Mouse (Mus musculus): ENCODE data around the gene B3gnt2. TPM values are rescaled to one million over a fixed set of nuclear protein-coding genes. Genes with fewer than 3 reads are reported as not detected.

Gene B3gnt2
- total RNA-seq, 4 experiments from 2014 or later = 55.0 to 101 (median 68.4) TPM

DNA sequence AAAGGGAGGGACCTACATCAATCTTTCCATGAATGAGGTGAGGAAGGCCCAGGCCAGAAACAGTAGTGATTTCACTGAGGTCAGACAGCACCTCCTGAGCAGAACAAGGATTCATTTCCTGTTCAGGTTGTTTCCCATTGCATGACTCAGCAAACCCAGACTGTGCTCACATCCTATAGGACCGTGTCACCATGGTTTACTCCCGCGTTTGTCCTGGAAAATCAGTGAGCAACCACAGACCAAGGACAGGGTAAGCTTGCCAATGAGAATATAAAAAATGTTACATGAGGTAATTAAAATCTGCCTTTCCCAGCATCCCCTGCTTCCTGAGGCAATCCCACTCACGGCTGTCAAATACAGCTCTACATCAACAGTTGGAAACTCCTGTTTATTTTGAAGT, 141.2 kb downstream of the B3gnt2 start:
- DNase-seq = peak; percentile 39

DNA sequence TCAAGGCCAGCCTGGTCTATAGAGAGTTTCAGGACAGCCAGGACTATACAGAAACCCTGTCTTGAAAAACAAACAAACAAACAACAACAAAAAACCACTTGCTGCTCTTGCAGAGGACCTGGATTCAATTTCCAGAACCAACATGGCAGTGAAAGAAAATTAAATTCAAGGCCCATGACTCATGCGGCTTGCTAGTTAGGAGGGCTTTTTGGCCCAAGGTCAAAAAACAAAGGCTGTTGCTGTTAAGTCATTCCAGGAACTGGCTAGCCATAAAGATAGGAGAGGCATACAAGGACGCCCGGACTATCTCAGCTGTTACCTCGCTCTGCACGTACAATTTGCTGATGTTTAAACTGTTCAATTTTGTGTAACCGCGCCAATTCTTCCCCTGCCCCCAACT, 142.7 kb downstream of the B3gnt2 start:
- DNase-seq = no peak

DNA sequence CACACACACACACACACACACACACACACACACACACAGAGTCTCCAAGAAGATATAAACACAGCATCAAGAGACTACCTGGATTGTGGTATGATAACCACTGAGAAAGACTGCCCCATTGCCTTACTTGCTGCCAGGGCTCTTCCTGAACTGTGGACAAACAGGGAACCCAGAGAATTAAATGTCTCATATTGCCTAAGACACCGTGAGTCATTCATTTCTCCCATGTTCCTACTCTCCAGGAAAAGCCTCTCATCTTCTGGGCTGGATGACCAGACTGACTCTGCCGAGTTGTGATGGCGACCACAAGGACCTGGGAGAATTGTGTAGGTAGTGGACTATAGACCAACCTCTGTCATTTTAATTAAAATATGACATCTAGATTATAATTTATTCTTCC, 149.4 kb downstream of the B3gnt2 start:
- DNase-seq = no peak

DNA sequence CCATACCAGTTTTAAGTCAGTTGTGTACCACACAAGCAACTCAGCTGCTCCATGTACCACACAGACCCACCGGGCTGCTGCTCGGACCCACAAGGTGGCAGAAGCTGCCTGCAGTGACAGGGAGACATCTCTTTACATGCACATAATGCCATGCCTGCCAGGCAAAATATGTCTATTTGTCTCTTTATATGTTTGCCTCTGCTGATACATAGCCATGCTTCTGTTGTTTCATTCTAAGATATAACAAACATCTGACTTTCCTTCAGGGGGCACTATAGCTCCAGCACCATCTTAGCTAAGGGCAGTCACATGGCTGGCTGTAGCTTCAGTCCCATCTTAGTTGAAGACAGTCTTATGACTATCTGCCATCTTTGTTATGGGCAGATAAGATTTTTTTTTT, 150.2 kb downstream of the B3gnt2 start:
- peak; percentile 38 for DNase-seq

Other genes with a start within 250 kb of the B3gnt2 start
- gene Zrsr1, start 111.0 kb upstream of the B3gnt2 start, total RNA-seq (2022) = 10 to 100 TPM; 36.9 to 43.0 (median 39.3) TPM
- 10 to 100 TPM; 44.3 to 72.0 (median 46.8) TPM for gene Gm28048, start 121.1 kb upstream of the B3gnt2 start, total RNA-seq (2022)
- 10 to 100 TPM; 84.5 to 100.0 (median 90.1) TPM for gene Commd1, start 121.4 kb upstream of the B3gnt2 start, total RNA-seq (2022)
- 100 to 1,000 TPM; 129 to 168 (median 144) TPM for gene Cct4, start 129.6 kb upstream of the B3gnt2 start, total RNA-seq (2022)
- gene Fam161a, start 146.6 kb upstream of the B3gnt2 start, total RNA-seq (2022) = 10 to 100 TPM; 14.8 to 29.9 (median 22.3) TPM